Mouse (Mus musculus) layer of hippocampus, adult 9-10 months (tissue): Measurements from ENCODE around the gene Fyn.

ENCODE experiments used
- DNase-seq: peaks from one replicate; pipeline ENCODE4 v3.0.0; 2022; ENCODE audit warnings: low spot score

Gene Fyn

DNA sequence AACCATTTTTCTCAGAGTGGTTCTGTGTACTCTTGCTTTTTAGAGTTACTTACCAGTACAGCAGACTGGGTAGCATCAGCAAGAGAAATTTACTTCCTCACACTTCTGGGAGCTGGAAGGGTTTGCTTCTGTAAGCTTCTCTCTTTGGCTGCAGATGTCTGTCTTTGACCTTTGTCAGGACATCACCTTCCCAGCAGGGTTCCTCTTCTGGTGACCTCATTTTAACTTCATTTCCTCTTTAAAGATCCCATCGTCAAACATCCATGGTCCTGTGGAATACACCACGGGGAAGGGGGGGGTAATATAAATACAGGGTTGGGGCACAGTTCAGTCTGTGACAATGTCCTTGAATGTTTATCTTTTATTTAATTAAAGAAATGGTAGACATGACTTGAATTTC lies 74.5 kb downstream of the Fyn start:
- no peak for DNase-seq

DNA sequence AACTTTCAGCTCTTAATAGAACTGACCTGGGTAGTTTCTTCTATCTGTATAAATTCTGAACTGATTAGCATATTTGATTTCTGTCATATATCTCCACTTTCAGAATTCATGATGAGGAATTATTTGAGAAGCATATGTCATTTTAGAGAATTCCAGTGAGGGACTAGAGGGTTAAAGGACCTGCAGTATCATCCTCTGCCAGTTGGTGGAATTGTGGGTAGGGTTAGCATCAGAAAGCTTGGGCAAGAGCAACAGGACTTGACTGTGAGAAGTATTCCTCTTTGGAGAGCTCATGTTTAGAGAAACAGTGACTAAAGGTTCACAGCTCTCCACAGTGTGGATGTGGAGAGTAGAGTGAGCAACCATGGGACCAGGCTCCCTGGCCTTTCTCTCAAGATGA lies 75.3 kb downstream of the Fyn start:
- no peak for DNase-seq

DNA sequence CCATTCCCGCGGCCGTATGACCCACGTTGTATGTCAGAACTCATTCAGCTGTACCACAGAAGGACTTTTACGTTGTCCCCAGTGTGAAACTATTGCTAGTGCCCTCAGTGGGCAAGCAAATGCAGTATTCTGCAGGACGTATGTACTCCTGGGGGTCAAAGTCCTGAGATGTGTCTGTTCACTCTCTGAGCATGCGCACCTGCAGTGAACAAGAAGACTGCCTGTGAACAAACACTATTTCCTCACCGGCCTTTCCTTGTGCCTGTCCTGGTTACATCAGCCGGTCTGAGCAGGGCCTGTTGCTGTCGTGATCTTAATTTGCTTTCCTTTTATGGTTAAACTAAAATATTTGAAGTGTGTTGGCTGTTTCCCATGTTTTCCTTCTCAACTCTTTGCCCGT lies 77.2 kb downstream of the Fyn start:
- DNase-seq, result no peak

DNA sequence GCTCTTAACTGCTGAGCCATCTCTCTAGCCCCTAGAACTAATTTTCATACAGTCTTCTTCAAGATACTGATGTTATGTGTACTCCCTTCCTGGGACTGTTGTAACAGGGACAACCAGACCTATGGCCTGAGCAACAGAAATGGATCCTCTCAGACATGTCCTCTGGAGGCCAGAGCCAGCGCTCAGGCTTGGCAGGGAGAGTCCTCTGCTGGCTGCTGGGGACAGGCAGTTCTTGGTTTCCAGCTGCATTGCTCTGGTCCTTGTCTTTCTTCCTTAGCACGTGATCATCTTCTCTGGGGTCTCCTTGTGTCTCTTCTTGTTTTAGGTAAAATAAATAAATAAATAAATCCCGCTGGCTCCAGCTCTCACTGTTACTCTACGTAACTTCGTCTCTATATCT lies 78.1 kb downstream of the Fyn start:
- no peak for DNase-seq

DNA sequence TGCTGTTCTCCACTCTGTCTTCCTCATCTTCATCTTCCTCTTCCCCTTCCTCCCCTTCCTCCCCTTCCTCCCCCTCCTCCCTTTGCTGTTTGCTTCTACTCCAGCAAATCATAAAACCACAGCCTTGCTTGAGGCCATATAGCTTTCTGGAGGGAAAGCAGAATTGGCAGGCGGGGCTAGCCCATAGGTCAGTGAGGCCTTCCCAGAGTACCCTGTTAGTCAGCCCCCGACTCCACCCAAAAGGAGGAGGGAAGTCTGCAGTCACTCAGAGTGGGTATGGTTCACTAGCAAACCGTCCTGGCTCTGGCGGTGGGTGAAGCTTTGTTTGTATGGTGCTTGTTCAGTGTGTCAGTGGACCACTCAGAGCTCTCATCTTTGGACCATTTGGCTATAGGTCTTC lies 80.5 kb downstream of the Fyn start:
- DNase-seq, result no peak

DNA sequence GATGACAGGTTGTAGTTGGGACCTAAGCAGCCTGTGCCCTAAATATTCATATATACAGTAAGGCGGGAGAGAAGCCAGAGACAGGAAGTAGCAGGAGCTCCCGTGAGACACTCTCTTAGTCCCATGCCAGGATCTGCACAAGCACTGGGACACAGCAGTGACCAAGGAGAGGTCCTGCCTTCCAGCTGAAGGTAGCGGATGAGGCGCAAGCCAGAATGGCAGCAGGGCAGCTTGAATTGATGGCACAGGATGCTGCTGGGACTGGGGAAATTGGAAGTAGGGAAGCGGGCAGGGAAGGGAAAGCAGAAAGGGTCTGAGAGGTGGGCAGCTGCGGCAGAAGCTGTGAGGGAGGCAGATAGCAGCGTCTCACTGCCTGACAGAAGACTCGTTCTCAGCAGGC lies 81.7 kb downstream of the Fyn start:
- no peak for DNase-seq

DNA sequence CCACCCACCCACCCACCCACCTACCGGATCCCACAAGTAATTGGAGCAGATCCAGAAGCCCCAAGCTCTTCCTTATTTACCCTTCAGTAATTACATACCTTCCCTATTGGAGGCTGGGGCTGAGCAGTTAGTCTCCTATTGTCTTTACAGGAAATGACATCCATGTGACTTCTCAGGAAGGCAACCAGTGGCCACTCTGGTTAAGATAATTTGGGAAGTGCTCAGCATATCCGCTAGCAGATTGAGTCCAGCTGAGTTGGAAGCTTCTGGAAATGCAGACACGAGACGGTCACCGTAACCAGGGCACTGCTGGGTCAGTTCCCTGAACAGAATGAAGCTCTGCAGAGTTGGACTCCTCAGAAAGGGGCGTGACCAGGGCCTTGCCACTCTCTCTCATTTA lies 82.4 kb downstream of the Fyn start:
- no peak for DNase-seq

DNA sequence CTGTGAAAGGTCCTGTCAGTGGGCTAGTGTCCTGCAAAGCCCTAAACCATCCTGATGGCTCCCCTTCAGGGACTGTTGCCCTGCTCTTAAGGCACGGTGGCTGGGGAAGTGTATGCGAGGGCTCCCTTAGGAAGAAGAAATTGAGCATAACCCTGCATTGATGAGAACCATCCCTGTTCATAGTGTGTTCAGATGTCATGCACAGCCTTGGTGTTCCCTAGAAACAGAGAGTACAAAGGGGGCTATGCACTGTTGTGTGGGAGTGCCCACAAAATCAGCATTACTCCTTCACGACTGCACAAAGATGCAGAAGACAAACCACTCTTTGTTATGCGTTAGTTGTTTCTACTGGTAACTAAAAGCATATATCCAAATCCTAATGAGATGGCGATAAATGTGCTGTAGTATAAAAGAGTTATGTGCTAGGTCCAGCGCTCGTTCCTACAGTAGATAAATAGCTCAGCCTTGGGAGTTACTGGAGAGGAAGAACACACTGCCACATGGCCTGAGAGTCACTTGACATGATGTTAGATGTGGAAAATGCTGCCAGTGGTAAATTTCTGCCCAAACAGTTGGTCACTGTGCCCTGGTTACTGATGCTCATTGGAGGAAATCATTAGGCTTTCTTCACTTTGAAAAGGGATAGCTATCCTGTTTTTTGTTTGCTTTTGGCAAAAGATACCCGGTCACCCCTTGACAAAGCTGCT lies 83.4 kb downstream of the Fyn start:
- DNase-seq, result no peak

DNA sequence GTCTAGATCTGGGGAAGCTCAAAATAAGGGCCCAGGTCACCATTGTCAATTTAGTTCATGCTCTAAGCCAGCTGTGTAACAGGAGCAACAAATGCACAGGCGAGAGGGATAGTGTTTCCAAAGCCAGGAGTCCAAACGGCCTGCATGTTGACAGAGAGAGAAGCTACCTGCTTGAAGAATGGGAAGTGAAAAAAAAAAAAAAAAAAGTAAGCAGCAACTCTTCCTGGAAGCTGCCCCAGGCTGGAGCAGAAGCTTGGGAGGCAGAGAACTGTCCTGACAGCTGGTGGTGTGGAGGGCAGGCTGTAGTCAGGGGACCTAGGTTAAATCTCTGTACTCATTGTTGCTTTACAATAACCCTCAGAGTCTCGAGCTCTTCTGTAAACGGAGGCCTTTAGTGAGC lies 86.7 kb downstream of the Fyn start:
- no peak for DNase-seq

DNA sequence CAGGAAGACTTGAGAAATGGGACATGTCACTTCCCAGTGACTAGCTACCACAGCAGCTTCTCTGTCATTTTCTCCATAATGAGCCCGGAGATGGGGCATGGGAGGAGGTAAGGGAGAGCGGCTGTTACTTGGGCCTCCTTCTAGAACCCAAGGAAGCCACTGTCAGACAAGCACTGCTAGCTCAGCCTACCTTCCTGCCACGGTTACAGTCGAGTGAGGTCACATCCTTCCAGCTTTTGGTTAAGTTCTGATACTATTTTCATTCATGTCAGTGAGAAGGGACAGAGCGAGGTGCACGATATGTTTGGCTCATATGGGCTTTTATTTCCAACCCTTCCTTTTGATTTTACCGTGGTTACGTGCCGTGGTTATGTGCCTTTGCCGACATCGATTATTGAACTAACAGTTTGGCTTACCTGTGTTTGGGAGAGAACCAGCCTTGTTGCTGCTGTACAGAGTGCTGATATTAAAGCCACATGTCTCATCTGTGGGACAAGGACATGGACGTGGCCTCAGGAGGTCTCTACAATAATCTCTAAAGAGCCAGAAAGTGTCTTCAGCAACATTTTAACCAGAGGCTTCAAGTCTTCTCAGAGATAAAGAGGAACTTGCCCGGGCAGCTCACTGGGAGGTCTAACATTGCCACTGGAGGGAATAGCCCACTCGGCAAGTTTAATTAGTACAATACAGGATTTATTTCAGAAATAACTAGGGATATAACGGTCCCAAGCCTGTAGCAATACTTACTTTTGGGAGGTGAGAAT lies 87.4 kb downstream of the Fyn start:
- no peak for DNase-seq

DNA sequence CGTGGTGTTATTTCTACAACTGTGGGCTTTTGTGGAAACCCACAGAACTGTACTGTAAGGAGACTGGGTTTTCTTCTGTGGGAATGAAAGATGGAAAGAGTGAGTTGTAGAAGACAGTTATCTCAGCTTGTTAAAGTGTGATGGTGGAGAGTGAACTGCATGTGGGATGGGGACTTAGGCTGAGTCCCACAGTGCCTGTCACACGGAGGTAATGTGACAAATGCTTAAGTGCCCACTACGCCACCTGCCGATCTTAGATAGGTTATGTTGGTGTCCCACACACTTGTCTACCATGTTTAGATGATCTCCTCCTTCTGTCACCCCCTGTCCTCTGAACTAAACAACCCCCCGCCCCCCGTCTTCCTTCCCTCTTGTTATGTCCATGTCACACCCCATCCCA lies 88.1 kb downstream of the Fyn start:
- no peak for DNase-seq

DNA sequence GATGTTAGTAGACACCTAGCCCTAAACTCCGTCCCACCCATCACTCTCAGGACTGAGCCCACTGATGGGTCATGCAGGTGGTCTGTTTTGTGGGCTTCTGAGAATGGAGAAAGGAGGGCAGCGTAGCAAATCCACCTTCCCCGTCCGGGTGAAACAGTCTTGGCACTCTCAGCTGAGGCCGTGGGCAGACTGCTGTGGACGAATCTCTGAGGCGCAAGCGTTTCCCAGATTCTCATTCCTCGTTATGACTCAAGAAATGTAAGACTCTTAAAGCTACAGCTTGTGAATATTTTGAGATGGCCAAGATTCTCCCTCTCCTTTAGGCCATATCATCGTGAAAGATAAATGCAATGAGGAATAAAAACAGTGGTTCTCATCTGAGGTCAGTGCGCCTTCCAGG lies 88.6 kb downstream of the Fyn start:
- no peak for DNase-seq

DNA sequence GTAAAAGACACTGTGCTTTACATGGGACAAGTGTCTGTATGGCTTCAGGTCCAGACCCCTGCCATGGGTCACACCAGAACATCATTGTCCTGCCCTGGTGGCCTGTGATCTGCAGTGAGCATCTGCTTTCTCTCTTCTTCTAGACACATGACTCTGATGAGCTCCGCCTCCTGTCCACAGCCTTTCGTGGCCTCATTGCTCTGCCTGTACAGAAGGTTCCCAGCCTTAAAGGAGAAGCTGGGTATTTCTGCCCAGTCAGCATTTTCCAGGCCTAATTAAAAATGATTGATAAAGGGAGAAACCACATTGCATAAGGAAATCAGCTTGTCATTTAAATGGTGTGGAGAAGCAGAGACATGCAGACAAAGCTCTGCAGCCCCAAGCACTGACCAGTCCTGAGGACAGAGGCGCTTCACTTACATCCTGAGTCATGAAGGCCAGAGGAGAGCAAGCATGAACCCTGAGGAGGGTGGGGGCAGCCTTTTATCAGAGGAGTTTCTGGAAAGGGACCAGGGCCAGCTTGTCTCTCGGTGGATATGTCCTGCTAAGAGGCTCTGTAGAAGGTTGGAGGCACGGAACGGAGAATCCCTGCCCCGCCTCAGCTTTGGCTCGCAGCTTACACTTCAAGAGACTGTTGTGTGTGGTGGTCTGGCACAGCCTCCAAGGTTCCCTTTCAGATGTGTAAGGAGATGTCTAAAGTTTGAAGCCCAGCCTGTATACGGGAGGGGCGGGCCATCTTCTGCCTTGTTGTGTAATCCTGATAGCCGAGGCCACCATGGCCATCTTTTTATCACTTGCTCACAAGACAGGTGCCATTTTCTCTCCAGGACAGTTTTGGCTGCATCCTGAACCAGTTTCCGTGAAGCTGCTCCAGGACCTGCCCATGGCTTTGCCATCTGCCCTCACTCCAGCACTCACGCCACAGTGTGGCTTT lies 90.4 kb downstream of the Fyn start:
- DNase-seq, result no peak

DNA sequence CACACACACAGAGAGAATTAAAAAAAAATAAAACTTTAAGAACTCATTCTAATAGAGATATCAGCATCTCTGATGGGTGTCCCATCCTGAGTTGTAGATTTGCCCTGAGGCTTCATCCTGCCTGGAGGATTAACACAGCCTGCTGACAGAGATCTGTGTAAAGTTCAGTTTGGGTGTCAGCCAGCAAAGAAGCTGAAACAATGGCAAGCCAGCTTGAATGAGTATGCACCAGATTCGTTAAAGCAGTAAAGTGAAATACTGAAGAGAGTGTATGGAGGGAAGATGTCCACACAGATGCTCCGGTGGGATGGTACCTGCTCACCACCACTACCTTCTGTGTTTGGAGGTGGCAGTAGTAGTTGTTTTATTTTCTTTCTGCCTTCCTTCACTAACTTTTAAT lies 92.0 kb downstream of the Fyn start:
- no peak for DNase-seq

DNA sequence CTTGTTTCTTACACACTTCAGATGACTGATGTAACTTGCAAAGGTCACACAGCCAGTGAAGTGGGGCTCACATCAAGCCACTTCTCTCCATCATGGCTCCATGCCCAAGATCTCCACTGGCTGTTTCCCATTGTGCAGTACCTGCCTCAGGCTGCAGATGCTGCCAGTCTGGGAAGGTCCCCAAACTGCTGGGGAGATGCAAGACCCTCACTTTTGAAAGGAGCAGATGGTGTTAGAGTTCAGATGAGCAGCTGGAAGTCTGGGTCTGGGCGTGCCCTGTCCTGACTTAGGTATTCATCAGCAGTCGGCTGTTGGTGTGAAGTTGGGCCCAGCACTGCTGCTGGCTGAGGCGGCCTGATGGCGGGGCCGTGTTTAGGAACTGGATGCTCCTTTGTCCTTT lies 93.3 kb downstream of the Fyn start:
- DNase-seq, result no peak

DNA sequence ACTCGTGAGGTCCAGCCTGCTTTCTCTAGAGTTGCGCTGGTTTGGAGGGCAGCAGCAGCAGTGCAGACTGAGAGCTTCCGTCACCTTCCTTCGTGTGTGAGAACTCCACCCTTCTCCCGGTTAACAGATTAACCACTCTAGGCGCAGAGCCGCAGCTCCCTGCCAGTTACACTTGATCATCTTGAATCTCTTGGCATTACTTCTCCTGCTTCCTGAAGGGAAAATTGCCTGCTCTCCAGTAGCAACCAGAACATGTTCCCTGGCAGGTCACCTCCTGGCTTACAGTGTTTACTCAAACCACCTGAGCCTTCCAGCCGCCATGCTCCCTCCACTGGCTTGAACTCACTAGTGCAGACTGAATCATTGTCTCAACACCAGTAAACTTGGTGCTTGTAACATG lies 94.1 kb downstream of the Fyn start:
- no peak for DNase-seq

DNA sequence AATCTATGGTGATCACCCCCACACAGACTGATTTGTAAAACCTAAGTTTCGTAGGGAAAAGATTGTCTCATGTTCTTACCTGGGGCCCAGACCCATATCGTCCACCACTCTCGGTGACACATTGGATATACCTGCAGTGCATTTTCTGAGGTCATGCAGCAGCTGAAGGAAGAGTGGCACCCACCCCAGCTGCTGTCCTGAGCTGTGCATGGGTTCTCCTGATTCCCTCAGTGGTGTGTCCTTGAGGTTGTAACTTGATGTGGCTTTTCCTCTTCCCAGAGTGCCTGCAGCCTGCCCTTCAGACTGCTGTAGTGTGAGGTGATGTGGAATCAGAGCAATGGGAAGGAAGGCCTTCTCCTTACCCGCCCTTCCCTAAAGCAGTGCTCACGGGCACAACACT lies 95.7 kb downstream of the Fyn start:
- no peak for DNase-seq

DNA sequence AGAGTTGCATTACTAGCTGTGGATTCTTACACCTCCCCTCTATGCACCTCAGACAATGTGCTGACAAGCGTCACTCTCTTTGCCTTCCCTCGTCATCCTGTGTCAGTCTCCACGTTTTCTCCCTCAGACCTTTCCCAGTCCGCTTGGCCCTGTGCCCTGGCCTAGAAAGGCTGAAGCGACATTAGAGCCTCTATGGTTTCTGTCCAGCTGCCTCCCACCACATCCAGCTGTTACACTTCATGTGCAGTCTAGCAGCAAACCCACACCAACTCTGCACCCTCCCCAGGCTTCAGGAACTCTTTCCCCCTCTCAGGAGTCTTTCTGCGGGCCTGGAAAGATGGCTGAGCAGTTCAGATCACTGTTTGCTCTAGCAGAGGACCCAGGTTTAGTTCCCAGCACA lies 98.7 kb downstream of the Fyn start:
- DNase-seq, result no peak

DNA sequence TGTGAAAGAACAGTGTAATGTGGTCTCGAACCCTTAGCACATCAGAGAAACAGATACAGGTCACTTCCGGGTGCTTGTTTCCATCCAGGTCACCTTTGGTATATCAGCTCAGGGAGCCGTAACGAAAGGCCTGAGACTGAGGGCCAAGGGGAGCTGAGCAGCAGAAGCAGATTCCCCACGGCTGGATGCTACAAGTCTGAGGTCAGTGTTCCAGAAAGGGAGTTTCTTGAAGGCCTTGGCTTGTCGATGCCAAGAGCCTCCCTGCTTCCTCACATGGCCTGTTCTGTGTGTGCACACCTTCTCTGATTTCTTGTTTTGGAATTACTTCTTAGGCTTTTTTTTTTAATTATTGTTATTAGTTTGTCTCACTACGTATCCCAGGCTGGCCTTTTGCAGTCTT lies 99.2 kb downstream of the Fyn start:
- no peak for DNase-seq

DNA sequence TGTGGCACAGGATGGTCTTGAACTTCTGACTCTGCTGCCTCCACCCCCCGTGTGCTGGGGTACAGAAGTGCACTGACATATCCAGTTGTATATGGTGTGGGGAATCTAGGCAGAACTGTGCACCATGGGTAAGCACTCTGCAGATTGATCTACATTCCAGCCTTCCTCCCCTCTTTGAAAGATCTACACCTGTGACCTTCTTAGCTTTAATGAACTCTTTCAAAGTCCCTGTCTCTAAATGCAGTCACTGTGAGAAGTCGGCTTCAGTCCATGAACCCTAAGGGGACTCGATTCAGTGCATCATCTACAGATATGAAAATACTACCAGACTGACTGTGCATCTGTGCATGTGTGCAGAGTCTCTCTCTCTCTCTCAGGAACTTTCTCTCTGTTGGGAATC lies 99.9 kb downstream of the Fyn start:
- no peak for DNase-seq

DNA sequence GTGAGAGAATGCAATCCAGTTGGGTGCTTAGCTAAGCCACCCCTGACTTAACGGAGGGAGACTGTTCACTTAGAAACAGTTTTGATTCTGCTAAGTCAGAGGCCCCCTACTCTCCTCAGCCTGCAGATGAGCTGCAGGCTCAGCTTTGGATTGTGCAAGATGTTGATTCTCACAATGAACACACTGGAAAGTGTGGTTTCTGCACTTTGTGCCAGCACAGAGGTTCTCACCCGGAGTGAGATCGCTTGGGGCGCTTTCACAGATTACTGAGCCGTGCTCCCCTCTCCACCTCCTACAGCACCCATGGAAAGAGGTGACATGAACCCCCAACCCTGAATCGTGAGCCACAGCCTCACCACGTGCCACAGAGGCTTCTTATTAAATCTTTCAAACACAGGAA lies 100.7 kb downstream of the Fyn start:
- DNase-seq, result no peak

DNA sequence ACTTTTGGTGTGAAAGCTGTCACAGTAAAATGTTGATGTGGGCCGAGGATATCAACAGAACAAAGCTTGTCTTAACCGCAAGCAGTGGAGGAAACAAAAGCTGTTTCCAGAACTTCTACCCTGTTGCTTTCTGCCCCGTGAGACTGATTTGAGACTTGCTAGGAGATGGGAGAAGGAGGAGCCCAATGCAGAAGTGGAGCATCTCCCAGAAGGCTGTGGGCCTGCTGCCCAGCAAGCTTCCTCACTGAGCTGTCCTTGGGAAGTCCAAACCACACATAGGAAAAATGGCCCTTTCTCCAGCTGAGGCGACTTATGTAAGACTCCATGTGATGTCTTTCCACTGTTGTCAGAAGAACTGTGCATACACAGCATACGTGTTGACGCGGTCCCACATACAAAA lies 101.7 kb downstream of the Fyn start:
- no peak for DNase-seq
